Mouse (Mus musculus): ENCODE measurements around the gene Olfm4.

- TF ChIP-seq CTCF (IDR thresholded peaks at IDR 0.05; ENCODE audit: low read depth) (no peak), EP300 (IDR thresholded peaks at IDR 0.05; ENCODE audit: low read depth) (no peak)
These were observed 46.9 kb upstream of the Olfm4 start for GRCm38 (mm10) chr14:79936879-79937468.

Measured in heart, postnatal 0 days (tissue).